25 mouse cellular contexts compared by ENCODE assay signal in the genomic region with DNA sequence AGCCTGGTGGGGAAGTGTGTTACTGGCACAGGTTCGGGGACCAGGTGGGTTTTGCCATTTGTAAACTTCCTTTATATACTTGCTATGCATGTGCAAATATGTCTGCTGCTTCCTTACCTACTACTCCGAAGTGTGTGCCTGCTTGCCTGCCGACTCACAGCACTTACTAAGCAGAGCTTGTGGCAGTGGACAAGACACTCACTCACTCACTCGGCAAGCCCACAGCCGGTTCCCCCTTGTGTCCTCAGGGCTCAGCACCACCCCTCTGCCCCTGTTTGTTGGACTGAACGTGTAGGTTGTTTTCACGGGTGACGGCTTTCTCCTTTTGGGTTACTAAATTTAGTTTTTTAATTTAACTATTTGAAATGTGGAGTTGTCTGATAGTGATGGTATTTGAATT. TPM values are rescaled to one million over a fixed set of nuclear protein-coding genes. Genes with fewer than 3 reads are reported as not detected.
DNase-seq lines count a peak whose midpoint lies in the region; ATAC-seq and TF ChIP-seq lines count a peak whose summit lies in the region.
"Had no signal": no experiment of that assay in that cellular context is flagged by ENCODE, and none has a peak within 500 bp of the region (broad histone marks: within the 10 kb centered on the region; RNA-seq: fewer than 3 reads in every experiment).

No protein-coding gene starts in this region.

- TF ChIP-seq CTCF in forebrain, postnatal 0 days (IDR thresholded peaks at IDR 0.05; ENCODE audit: low read depth), result no peak
- no peak for TF ChIP-seq CTCF in G1E (IDR thresholded peaks at IDR 0.05; ENCODE audit: low read depth, low read length)

- H3K4me1 ChIP-seq in forebrain, postnatal 0 days (ENCODE audit: insufficient read depth), result no peaks in the 10 kb centered on the region
- H3K4me1 ChIP-seq in forebrain, embryonic 11.5 days (replicated peaks; ENCODE audit: control insufficient read depth, insufficient read depth, low read length), result no peaks in the 10 kb centered on the region
- peaks cover 18% of the 10 kb centered on the region for H3K4me1 ChIP-seq in heart, embryonic 13.5 days
- peaks cover 27% of the 10 kb centered on the region for H3K4me1 ChIP-seq in G1E (ENCODE audit: insufficient read depth, low read depth, low read length)
- H3K4me1 ChIP-seq in limb, embryonic 12.5 days (replicated peaks), result peaks cover 19% of the 10 kb centered on the region
- H3K4me1 ChIP-seq: embryonic facial prominence, embryonic 15.5 days; forebrain, embryonic 10.5 days; forebrain, embryonic 13.5 days; forebrain, embryonic 15.5 days had no signal

- ATAC-seq in forebrain, postnatal 0 days, result no peak; the same call in 1 of the 2 replicates
- no peak for ATAC-seq in forebrain, embryonic 11.5 days (replicated peaks; ENCODE audit: low FRiP score)
- ATAC-seq in heart, embryonic 13.5 days (ENCODE audit: extremely low read depth, insufficient number of reproducible peaks, low FRiP score, low TSS enrichment), result no peak
- peak; percentile 58 for ATAC-seq in G1E (ENCODE audit: extremely low read depth, insufficient number of reproducible peaks, low FRiP score, poor library complexity, severe bottlenecking)
- no peak for ATAC-seq in limb, embryonic 12.5 days (ENCODE audit: insufficient number of reproducible peaks, insufficient read depth, low FRiP score, low TSS enrichment, low read depth)
- ATAC-seq in activated CD4-positive, CD25-positive, alpha-beta regulatory T cell, adult 4 months, result no peak
- no peak for ATAC-seq in granulocyte monocyte progenitor cell, adult 5-6 weeks (replicated peaks; ENCODE audit: poor library complexity, severe bottlenecking)
- ATAC-seq: CD4-positive, CD25-positive, alpha-beta regulatory T cell, adult 4 months; forebrain, embryonic 13.5 days; forebrain, embryonic 15.5 days had no signal

- H3K9ac ChIP-seq in forebrain, postnatal 0 days, result no peak overlapping the region
- no peak overlapping the region for H3K9ac ChIP-seq in forebrain, embryonic 11.5 days (ENCODE audit: low read length)
- 0 out of 2 replicates have a peak overlapping the region, but pooled peaks have one; percentile 12 for H3K9ac ChIP-seq in heart, embryonic 13.5 days
- no peak overlapping the region for H3K9ac ChIP-seq in limb, embryonic 12.5 days (replicated peaks)
- H3K9ac ChIP-seq: embryonic facial prominence, embryonic 13.5 days; embryonic facial prominence, embryonic 15.5 days; forebrain, embryonic 13.5 days; forebrain, embryonic 15.5 days had no signal

- H3K9me3 ChIP-seq in forebrain, postnatal 0 days (ENCODE audit: low read length), result no peaks in the 10 kb centered on the region
- H3K9me3 ChIP-seq in forebrain, embryonic 11.5 days (ENCODE audit: control insufficient read depth, low read length), result no peaks in the 10 kb centered on the region
- H3K9me3 ChIP-seq in heart, embryonic 13.5 days, result no peaks in the 10 kb centered on the region
- H3K9me3 ChIP-seq in G1E (replicated peaks), result no peaks in the 10 kb centered on the region
- H3K9me3 ChIP-seq in limb, embryonic 12.5 days, result no peaks in the 10 kb centered on the region
- H3K9me3 ChIP-seq: embryonic facial prominence, embryonic 13.5 days; embryonic facial prominence, embryonic 15.5 days; forebrain, embryonic 10.5 days; forebrain, embryonic 13.5 days; forebrain, embryonic 15.5 days had no signal

- DNase-seq in forebrain, postnatal 0 days, result peak; percentile 25
- DNase-seq in forebrain, embryonic 11.5 days (ENCODE audit: low spot score), result no peak
- no peak for DNase-seq in heart, postnatal 4 days
- DNase-seq in G1E (ENCODE audit: low spot score), result no peak
- DNase-seq: adrenal gland, adult 8-10 months; adrenal gland, postnatal 14 days; adrenal gland, postnatal 36 days; B cell, adult 2 months; cerebellum, adult 11-12 months; cerebellum, adult 2 months; cerebellum, adult 9-10 months; cerebellum, postnatal 10 days; cerebellum, postnatal 36 days had no signal

- H3K4me2 ChIP-seq in forebrain, postnatal 0 days (ENCODE audit: low read depth), result no peak overlapping the region
- no peak overlapping the region for H3K4me2 ChIP-seq in forebrain, embryonic 11.5 days (ENCODE audit: low read depth, low read length, severe bottlenecking)
- peak overlapping the region; percentile 0; the same call in 1 of the 2 replicates for H3K4me2 ChIP-seq in heart, embryonic 13.5 days
- H3K4me2 ChIP-seq in limb, embryonic 12.5 days, result 0 out of 2 replicates have a peak overlapping the region, but pooled peaks have one; percentile 27
- H3K4me2 ChIP-seq: embryonic facial prominence, embryonic 13.5 days; embryonic facial prominence, embryonic 15.5 days; forebrain, embryonic 13.5 days; forebrain, embryonic 15.5 days had no signal

- H3K36me3 ChIP-seq in forebrain, postnatal 0 days (ENCODE audit: insufficient read depth), result peaks cover 10% of the 10 kb centered on the region; the same call in 1 of the 2 replicates
- no peaks in the 10 kb centered on the region; the same call in 1 of the 2 replicates for H3K36me3 ChIP-seq in forebrain, embryonic 11.5 days (ENCODE audit: control insufficient read depth, insufficient read depth, low read length)
- peaks cover 61% of the 10 kb centered on the region for H3K36me3 ChIP-seq in heart, embryonic 13.5 days
- H3K36me3 ChIP-seq in G1E (replicated peaks), result peaks cover 88% of the 10 kb centered on the region
- peaks cover 41% of the 10 kb centered on the region for H3K36me3 ChIP-seq in limb, embryonic 12.5 days

- H3K27ac ChIP-seq in forebrain, postnatal 0 days (ENCODE audit: low read depth, low read length), result no peak overlapping the region
- H3K27ac ChIP-seq in forebrain, embryonic 11.5 days (ENCODE audit: low read depth, low read length), result no peak overlapping the region
- H3K27ac ChIP-seq in heart, embryonic 13.5 days (replicated peaks), result no peak overlapping the region
- no peak overlapping the region for H3K27ac ChIP-seq in limb, embryonic 12.5 days
- H3K27ac ChIP-seq: embryonic facial prominence, embryonic 13.5 days; embryonic facial prominence, embryonic 15.5 days; forebrain, embryonic 10.5 days; forebrain, embryonic 13.5 days; forebrain, embryonic 15.5 days had no signal

- H3K27me3 ChIP-seq in forebrain, postnatal 0 days (ENCODE audit: insufficient read depth, low read length), result no peaks in the 10 kb centered on the region
- no peaks in the 10 kb centered on the region for H3K27me3 ChIP-seq in forebrain, embryonic 11.5 days (ENCODE audit: control insufficient read depth, insufficient read depth, low read length)
- no peaks in the 10 kb centered on the region for H3K27me3 ChIP-seq in heart, embryonic 13.5 days (replicated peaks)
- no peaks in the 10 kb centered on the region for H3K27me3 ChIP-seq in G1E (ENCODE audit: insufficient read depth, low read length)
- no peaks in the 10 kb centered on the region for H3K27me3 ChIP-seq in limb, embryonic 12.5 days
- H3K27me3 ChIP-seq: CH12.LX; embryonic facial prominence, embryonic 13.5 days; embryonic facial prominence, embryonic 15.5 days; forebrain, embryonic 13.5 days; forebrain, embryonic 15.5 days had no signal

- H3K4me3 ChIP-seq in forebrain, postnatal 0 days (ENCODE audit: low read depth, low read length), result no peak overlapping the region
- H3K4me3 ChIP-seq in forebrain, embryonic 11.5 days (ENCODE audit: low read depth, low read length), result no peak overlapping the region
- H3K4me3 ChIP-seq in heart, embryonic 13.5 days, result no peak overlapping the region
- H3K4me3 ChIP-seq in G1E (ENCODE audit: low read depth, low read length), result peak overlapping the region; percentile 39; the same call in 1 of the 2 replicates
- H3K4me3 ChIP-seq in limb, embryonic 12.5 days (replicated peaks), result no peak overlapping the region
- H3K4me3 ChIP-seq: embryonic facial prominence, embryonic 13.5 days; embryonic facial prominence, embryonic 15.5 days; erythroblast, embryonic 14.5 days; forebrain, embryonic 10.5 days; forebrain, embryonic 13.5 days; forebrain, embryonic 15.5 days had no signal

- WGBS in forebrain, postnatal 0 days, result 80% methylated on average over 8 of the region's 8 CpGs
- 91% methylated on average over 8 of the region's 8 CpGs for WGBS in forebrain, embryonic 11.5 days
- 49% methylated on average over 8 of the region's 8 CpGs for WGBS in heart, embryonic 13.5 days
- 43% methylated on average over 8 of the region's 8 CpGs for WGBS in limb, embryonic 12.5 days

RNA-seq across cellular contexts. Expression of a gene that starts 27.5 kb away (rescaled TPM):
- total RNA-seq in forebrain, postnatal 0 days (2014; rRNA removed), result 65.0 and 76.6 TPM in 2 replicates
- 62.7 and 78.1 TPM in 2 replicates for polyA plus RNA-seq in forebrain, postnatal 0 days (2015; fragmentation: Nextera tagmentation; extraction: Ambion mirVana)
- polyA plus RNA-seq in forebrain, embryonic 11.5 days (2014; fragmentation: Nextera tagmentation; extraction: Ambion mirVana), result 119 and 124 TPM in 2 replicates
- 65.8 and 71.1 TPM in 2 replicates for polyA plus RNA-seq in heart, embryonic 13.5 days (2015; fragmentation: Nextera tagmentation; extraction: Ambion mirVana)
- 10 to 100 TPM; 55.9 to 61.3 TPM for total RNA-seq in heart, postnatal 4 days (2021)
- 72.5 and 79.2 TPM in 2 replicates for total RNA-seq in G1E (2014; fragmentation: Nextera tagmentation)
- 120 and 132 TPM in 2 replicates for total RNA-seq in G1E (2017)
- polyA plus RNA-seq in G1E (2012), result 7.8 and 8.7 TPM in 2 replicates
- 125 and 128 TPM in 2 replicates for polyA plus RNA-seq in limb, embryonic 12.5 days (2016; fragmentation: Nextera tagmentation; extraction: Ambion mirVana)
- polyA plus RNA-seq in activated CD4-positive, CD25-positive, alpha-beta regulatory T cell, adult 4 months (2017; shearing (Covaris generic)), result 10 to 100 TPM; 68.8 to 78.4 TPM
- 71.3 and 92.1 TPM in 2 replicates for total RNA-seq in granulocyte monocyte progenitor cell, adult 5-6 weeks (2014; fragmentation: Nextera tagmentation)
- total RNA-seq in granulocyte monocyte progenitor cell, adult 5-6 weeks (2017), result 63.8 and 70.1 TPM in 2 replicates

RNA-seq across cellular contexts. Expression of a gene that starts 31.1 kb away (rescaled TPM):
- 10.6 and 11.0 TPM in 2 replicates for total RNA-seq in forebrain, postnatal 0 days (2014; rRNA removed)
- 3.9 and 6.8 TPM in 2 replicates for polyA plus RNA-seq in forebrain, postnatal 0 days (2015; fragmentation: Nextera tagmentation; extraction: Ambion mirVana)
- polyA plus RNA-seq in forebrain, embryonic 11.5 days (2014; fragmentation: Nextera tagmentation; extraction: Ambion mirVana), result 20.7 and 24.8 TPM in 2 replicates
- polyA plus RNA-seq in heart, embryonic 13.5 days (2015; fragmentation: Nextera tagmentation; extraction: Ambion mirVana), result 10.3 and 10.9 TPM in 2 replicates
- 1 to 10 TPM; 8.4 to 9.7 TPM for total RNA-seq in heart, postnatal 4 days (2021)
- total RNA-seq in G1E (2014; fragmentation: Nextera tagmentation) (76.8 and 87.4 TPM in 2 replicates), G1E (2017) (48.1 and 51.1 TPM in 2 replicates)
- polyA plus RNA-seq in G1E (2012), result 12.4 and 13.1 TPM in 2 replicates
- 23.0 and 25.6 TPM in 2 replicates for polyA plus RNA-seq in limb, embryonic 12.5 days (2016; fragmentation: Nextera tagmentation; extraction: Ambion mirVana)
- polyA plus RNA-seq in activated CD4-positive, CD25-positive, alpha-beta regulatory T cell, adult 4 months (2017; shearing (Covaris generic)), result 10 to 100 TPM; 10.2 to 12.4 TPM
- total RNA-seq in granulocyte monocyte progenitor cell, adult 5-6 weeks (2014; fragmentation: Nextera tagmentation), result 28.0 and 31.4 TPM in 2 replicates
- 30.3 and 31.9 TPM in 2 replicates for total RNA-seq in granulocyte monocyte progenitor cell, adult 5-6 weeks (2017)

Comparison
In these comparisons a context has a peak if more than half of its experiments do, and no peak if none do; other contexts are left out.
1. H3K4me2 ChIP-seq: peak in heart, embryonic 13.5 days (single experiment) and limb, embryonic 12.5 days (single experiment); none in forebrain, postnatal 0 days (single experiment) and forebrain, embryonic 11.5 days (single experiment).